Mouse (Mus musculus) G1E (cell line): ENCODE data around the gene Lhfpl2. TPM values are rescaled to one million over a fixed set of nuclear protein-coding genes. Genes with fewer than 3 reads are reported as not detected.

Source experiments
- ATAC-seq: 2 replicates; pipeline ENCODE4 v1.8.0; 2016; ENCODE audit warnings: mild to moderate bottlenecking; ENCODE audit not compliant: insufficient number of reproducible peaks, poor library complexity, low FRiP score, severe bottlenecking; ENCODE audit errors: extremely low read depth
- DNase-seq: peaks from one replicate; pipeline ENCODE4 v3.0.0; 2012; ENCODE audit warnings: low spot score
- H3K27me3 ChIP-seq: 2 replicates; pipeline ENCODE4 v1.6.1; 2012; ENCODE audit warnings: mild to moderate bottlenecking, low read length, inconsistent platforms; ENCODE audit not compliant: insufficient read depth
- H3K36me3 ChIP-seq: replicated peaks from 2 replicates; pipeline ENCODE3; 2012; ENCODE audit warnings: mild to moderate bottlenecking, inconsistent platforms
- H3K4me1 ChIP-seq: 2 replicates; pipeline ENCODE4 v1.6.1; 2012; ENCODE audit warnings: low read depth, low read length, inconsistent platforms, mixed read lengths; ENCODE audit not compliant: insufficient read depth
- H3K4me3 ChIP-seq: 2 replicates; pipeline ENCODE4 v1.5.1; 2012; ENCODE audit warnings: low read depth, mild to moderate bottlenecking, inconsistent platforms, low read length, moderate library complexity, mixed read lengths
- H3K9me3 ChIP-seq: replicated peaks from 2 replicates; pipeline ENCODE4 v1.6.1; 2012; ENCODE audit warnings: inconsistent platforms
- CTCF ChIP-seq: IDR thresholded peaks from 2 replicates; pipeline ENCODE4 v1.5.1; 2012; ENCODE audit warnings: low read depth, low read length, inconsistent platforms, mixed read lengths
- GATA1 ChIP-seq: IDR thresholded peaks from 2 replicates; pipeline ENCODE4 v1.6.1; 2012; ENCODE audit warnings: borderline replicate concordance, low read length, inconsistent platforms, mixed read lengths
- GATA2 ChIP-seq: IDR thresholded peaks from 2 replicates; pipeline ENCODE4 v1.6.1; 2012; ENCODE audit warnings: low read depth, low read length, inconsistent platforms, borderline replicate concordance
- POLR2AphosphoS5 ChIP-seq: IDR thresholded peaks from 2 replicates; pipeline ENCODE4 v1.6.1; 2012; ENCODE audit warnings: low read depth, low read length, inconsistent platforms; ENCODE audit not compliant: insufficient replicate concordance
- TAL1 ChIP-seq: conservative IDR thresholded peaks from 2 replicates; pipeline ENCODE4 v1.6.1; 2012; ENCODE audit warnings: low read depth, low read length, inconsistent platforms, mixed read lengths
- polyA plus RNA-seq: library from polyadenylated mRNA; stranded (reverse); fragments of >175 nt; gene quantifications from 2 replicates; pipeline ENCODE4 v1.2.3, GENCODE M21; 2012
- total RNA-seq, 2 experiments: library from RNA; stranded (forward) in 1 of 2; stranded (reverse) in 1 of 2; fragments of 200-1000 nt in 1 of 2; fragments of >200 nt in 1 of 2; fragmentation: Nextera tagmentation in 1 of 2; gene quantifications; 2 replicates each; pipeline ENCODE4 v1.2.3; 2014 to 2017

Lhfpl2 gene
- total and polyA plus RNA-seq, 3 experiments, result 0.16 TPM; not detected in 2

GRCm38 (mm10) chr13:94059373-94059772 lies 1.8 kb downstream of the Lhfpl2 start:
- H3K27me3 ChIP-seq, result peaks cover 13% of the 10 kb centered on the region; the same call in 1 of the 2 replicates
- H3K36me3 ChIP-seq, result no peaks in the 10 kb centered on the region
- no peaks in the 10 kb centered on the region for H3K4me1 ChIP-seq
- ATAC-seq (no peak), DNase-seq (no peak)
- no peaks in the 10 kb centered on the region for H3K9me3 ChIP-seq
- TF ChIP-seq POLR2AphosphoS5, result no peak
- no peak for TF ChIP-seq GATA1
- no peak for TF ChIP-seq TAL1
- TF ChIP-seq CTCF, result no peak
- no peak for TF ChIP-seq GATA2
- H3K4me3 ChIP-seq, result no peak overlapping the region

- H3K36me3 ChIP-seq, result no peaks in the 10 kb centered on the region
- DNase-seq (no peak), ATAC-seq (no peak)
- no peak for TF ChIP-seq TAL1
- TF ChIP-seq GATA2, result no peak
- TF ChIP-seq POLR2AphosphoS5, result no peak
- no peak for TF ChIP-seq CTCF
- TF ChIP-seq GATA1, result no peak
- peaks cover 13% of the 10 kb centered on the region; the same call in 1 of the 2 replicates for H3K27me3 ChIP-seq
- H3K9me3 ChIP-seq, result no peaks in the 10 kb centered on the region
- H3K4me1 ChIP-seq, result no peaks in the 10 kb centered on the region
- no peak overlapping the region for H3K4me3 ChIP-seq
These were observed 2.2 kb downstream of the Lhfpl2 start for GRCm38 (mm10) chr13:94059778-94060177.

- no peaks in the 10 kb centered on the region for H3K4me1 ChIP-seq
- H3K4me3 ChIP-seq, result no peak overlapping the region
- H3K36me3 ChIP-seq, result no peaks in the 10 kb centered on the region
- H3K27me3 ChIP-seq, result peaks cover 13% of the 10 kb centered on the region; the same call in 1 of the 2 replicates
- no peaks in the 10 kb centered on the region for H3K9me3 ChIP-seq
- TF ChIP-seq GATA2 (no peak), CTCF (no peak), POLR2AphosphoS5 (no peak)
- no peak for ATAC-seq
- no peak for DNase-seq
These were observed 2.9 kb downstream of the Lhfpl2 start for GRCm38 (mm10) chr13:94060461-94060860.

- no peak for DNase-seq
- no peak overlapping the region for H3K4me3 ChIP-seq
- no peaks in the 10 kb centered on the region for H3K36me3 ChIP-seq
- H3K27me3 ChIP-seq, result peaks cover 20% of the 10 kb centered on the region
- no peaks in the 10 kb centered on the region for H3K9me3 ChIP-seq
- ATAC-seq, result no peak
- TF ChIP-seq POLR2AphosphoS5, result no peak
- no peak for TF ChIP-seq GATA1
- TF ChIP-seq CTCF, result no peak
- no peak for TF ChIP-seq TAL1
- no peak for TF ChIP-seq GATA2
- H3K4me1 ChIP-seq, result no peaks in the 10 kb centered on the region
These were observed 3.8 kb downstream of the Lhfpl2 start for GRCm38 (mm10) chr13:94061256-94061877.

- no peak for ATAC-seq
- H3K36me3 ChIP-seq, result no peaks in the 10 kb centered on the region
- peaks cover 22% of the 10 kb centered on the region for H3K27me3 ChIP-seq
- no peak for DNase-seq
- no peaks in the 10 kb centered on the region for H3K4me1 ChIP-seq
- TF ChIP-seq POLR2AphosphoS5 (no peak), CTCF (no peak), TAL1 (no peak), GATA2 (no peak), GATA1 (no peak)
- H3K9me3 ChIP-seq, result no peaks in the 10 kb centered on the region
- no peak overlapping the region for H3K4me3 ChIP-seq
These were observed 4.9 kb downstream of the Lhfpl2 start for GRCm38 (mm10) chr13:94062349-94063111.

- DNase-seq (no peak), ATAC-seq (no peak)
- Histone ChIP-seq H3K9me3 (no peaks in the 10 kb centered on the region), H3K4me3 (no peak overlapping the region), H3K36me3 (no peaks in the 10 kb centered on the region), H3K4me1 (no peaks in the 10 kb centered on the region), H3K27me3 (peaks cover 16% of the 10 kb centered on the region)
- TF ChIP-seq GATA2 (no peak), TAL1 (no peak), CTCF (no peak), GATA1 (no peak), POLR2AphosphoS5 (no peak)
These were observed 5.6 kb downstream of the Lhfpl2 start for GRCm38 (mm10) chr13:94063156-94063555.
